Mouse (Mus musculus) thymus, postnatal 14 days (tissue): ENCODE measurements around the gene Polrmt.

Experiments
- DNase-seq: peaks from one replicate; pipeline ENCODE4 v3.0.0; 2021

Polrmt gene

GRCm38 (mm10) chr10:79740863-79741262 is 5.5 kb downstream of the Polrmt start:
- DNase-seq = no peak

DNA sequence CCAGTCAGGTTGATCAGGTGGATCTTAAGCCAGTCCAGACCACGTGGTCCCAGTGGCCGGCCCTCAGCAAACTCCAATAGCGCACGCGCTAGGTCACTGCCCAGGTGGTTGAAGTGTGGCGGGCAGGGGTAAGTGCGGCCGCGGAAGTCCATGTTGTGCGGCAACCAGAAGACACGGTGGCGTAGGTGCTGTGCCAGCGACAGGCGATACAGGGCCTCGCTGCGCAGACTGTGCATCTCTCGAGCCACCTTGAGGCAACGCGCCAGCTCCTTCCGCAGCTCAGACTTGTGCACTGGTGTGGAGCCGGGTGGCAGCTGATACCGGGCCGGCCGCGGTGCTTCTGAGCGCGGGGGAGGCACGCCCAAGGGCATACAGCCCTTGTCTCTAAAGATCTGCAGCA is 7.1 kb downstream of the Polrmt start:
- DNase-seq = no peak

DNA sequence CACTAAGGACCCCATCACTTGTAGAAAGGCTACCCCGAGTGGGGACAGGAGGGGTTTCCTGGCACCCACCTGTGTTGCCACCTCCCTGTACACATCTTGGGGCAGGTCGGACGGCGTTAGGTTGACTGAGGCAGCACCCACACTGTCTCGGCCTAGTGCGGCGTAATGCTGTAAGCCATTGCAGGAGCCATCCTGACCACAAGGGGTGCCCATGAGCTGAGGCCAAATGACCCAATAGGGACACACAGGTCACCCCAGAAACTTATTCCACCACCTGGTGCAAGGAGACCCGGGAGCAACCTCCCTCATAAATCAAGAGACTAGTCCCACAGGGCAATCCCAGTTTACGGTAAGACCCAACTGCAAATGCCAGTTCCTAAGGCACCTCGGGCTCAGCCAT is 8.1 kb downstream of the Polrmt start:
- DNase-seq = peak; percentile 36

DNA sequence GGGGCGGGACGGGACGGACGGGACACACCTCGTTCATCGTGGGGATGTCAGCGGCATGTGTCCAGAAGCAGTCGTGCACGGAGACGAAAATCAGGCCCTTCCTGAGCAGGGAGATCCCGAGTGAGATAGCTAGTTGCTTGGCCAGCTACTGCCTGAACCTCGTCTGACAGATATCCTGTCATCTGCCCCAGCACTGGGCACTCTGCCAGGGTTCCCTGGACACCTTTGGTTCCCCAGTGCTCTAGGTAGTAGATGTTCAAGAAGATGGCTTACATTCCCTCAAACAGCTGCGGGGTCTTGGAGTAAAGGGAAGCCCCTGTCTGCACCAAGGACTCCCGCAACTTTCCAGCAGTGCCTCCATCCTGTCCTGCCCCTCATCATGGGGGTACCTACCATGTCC is 9.7 kb downstream of the Polrmt start:
- no peak for DNase-seq

DNA sequence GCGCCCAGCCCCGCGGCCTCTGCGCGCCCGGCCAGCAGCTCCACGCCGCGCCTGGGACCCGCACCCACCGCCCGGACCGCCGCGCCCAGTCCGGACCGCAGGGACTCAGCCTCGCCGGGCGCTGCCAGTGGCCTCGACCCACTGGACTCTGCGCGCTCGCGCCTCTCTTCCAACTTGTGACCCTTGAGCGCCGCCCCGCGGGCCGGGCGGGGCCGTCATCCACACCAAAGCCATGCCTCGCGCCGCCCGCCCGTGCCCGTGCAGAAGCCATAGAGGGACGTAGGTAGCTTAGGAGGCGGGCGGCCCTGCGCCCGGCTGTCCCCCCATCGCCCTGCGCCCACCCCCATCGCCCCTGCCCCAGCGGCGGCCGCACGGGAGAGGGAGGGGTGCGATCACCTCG is 11.0 kb downstream of the Polrmt start:
- no peak for DNase-seq

- DNase-seq = no peak
These were observed 12.5 kb downstream of the Polrmt start for GRCm38 (mm10) chr10:79733847-79734246.

GRCm38 (mm10) chr10:79732500-79732899 is 13.9 kb downstream of the Polrmt start:
- peak; percentile 65 for DNase-seq

DNA sequence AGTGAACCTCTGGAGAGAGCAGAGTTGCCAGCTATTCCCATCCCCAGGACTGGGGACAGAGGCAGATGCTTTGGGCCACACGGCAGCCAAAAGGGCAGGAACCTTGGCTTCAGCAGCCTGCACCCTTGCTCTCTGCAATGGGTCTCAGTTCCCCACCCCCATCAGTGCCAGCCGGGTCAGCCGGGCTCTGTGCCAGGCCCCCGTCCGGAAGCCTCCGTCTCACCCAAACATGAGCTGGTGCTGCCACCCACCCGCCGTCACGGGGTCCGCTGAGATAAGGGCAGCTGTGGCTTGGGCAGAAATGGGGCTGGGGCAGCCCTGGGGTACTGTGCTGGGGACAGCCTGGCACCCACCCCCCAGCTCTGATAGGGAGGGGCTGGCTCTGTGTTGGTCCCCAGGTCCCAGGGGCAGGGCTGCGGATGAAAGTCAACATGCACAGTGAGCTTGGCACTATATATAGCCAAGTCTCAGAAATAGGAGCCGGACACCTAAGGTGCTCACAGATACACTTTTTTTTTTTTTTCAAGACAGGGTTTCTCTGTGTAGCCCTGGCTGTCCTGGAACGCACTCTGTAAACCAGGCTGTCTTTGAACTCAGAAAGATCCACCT is 16.9 kb downstream of the Polrmt start:
- no peak for DNase-seq

- DNase-seq = no peak
These were observed 17.8 kb downstream of the Polrmt start for GRCm38 (mm10) chr10:79728323-79729249.

- peak; percentile 69 for DNase-seq
These were observed 20.3 kb downstream of the Polrmt start for GRCm38 (mm10) chr10:79726090-79726489.

DNA sequence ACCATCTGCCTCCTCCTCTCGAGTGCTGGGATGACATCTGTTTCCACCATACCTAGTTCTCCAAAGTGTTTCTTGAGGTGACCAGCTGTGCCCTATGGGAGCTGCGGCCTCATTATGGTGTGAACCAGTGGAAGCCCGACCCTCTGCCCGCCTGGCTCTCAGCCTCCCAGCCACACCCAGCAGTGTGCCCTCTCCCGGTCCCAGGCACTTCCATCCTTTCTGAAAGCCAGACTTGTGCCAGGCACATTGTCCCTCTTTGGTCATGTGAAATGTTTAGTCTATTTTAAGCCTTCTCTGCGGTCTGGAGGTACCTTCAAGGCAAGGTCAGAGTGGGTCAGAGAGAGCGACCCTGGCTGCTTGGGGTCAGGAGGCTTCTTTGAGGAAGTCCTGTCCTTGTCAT is 22.7 kb downstream of the Polrmt start:
- no peak for DNase-seq

- DNase-seq = no peak
These were observed 23.3 kb downstream of the Polrmt start for GRCm38 (mm10) chr10:79723047-79723446.

- no peak for DNase-seq
These were observed 25.3 kb downstream of the Polrmt start for GRCm38 (mm10) chr10:79721089-79721488.

DNA sequence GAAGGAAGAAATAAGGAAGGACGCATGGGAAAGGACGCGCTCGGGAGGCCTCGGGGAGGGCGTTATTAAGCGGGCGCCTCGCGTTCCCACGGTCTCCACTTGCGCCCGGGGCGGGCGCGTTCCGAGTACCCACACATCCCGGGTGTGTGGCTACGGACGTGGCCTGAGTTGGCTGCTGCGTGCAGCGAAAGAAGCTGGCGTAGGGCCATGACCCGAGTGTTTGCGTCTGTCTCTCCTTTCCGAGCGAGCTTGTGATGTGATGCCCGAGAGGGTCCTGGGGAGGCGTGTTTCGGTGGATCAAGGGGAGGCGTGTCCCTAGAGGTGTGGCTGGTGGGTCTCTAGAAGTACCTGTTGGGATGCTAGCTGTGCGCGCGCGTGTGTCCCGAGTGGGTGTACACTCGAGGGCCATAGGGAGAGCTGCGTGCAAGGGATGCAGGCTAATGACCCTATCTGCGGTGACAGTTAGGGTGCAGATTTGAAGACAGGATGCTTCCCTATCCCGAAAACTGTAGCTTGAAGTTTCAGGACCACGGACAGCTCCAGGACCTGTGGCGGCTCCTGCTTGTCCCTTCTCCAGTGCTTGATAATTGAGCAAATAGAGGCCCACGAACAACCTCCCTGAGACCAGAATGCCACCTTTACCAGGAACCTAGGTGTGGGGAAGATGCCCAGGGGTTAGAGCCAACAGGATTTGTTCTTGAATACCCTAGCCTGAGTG is 28.6 kb downstream of the Polrmt start:
- peak; percentile 67 for DNase-seq

- no peak for DNase-seq
These were observed 29.4 kb downstream of the Polrmt start for GRCm38 (mm10) chr10:79716988-79717355.

DNA sequence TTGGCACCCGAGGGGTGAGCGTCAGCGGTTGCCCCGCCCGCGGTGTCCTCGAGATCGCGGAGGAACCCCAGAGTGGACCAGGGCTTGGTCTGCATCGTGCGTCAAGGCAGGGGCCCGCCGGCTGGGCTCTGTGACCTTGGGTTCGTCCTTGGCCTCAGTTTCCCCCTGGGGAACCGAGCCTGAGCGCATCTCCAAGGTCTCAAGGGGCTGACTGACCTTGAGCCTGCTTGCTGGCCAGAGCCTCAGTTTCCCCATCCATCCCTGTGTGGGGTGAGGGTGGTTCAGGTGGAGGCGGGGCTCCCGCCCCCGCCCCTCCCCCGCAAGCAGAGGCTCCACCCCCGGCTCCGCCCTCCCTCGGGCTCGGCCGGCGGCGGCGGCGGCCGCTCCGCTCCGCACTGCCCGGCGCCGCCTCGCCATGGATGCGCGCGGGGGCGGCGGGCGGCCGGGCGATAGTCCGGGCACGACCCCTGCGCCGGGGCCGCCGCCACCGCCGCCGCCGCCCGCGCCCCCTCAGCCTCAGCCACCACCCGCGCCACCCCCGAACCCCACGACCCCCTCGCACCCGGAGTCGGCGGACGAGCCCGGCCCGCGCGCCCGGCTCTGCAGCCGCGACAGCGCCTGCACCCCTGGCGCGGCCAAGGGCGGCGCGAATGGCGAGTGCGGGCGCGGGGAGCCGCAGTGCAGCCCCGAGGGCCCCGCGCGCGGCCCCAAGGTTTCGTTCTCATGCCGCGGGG is 30.0 kb downstream of the Polrmt start, which contains the start of gene Hcn2:
Gene Hcn2 (plus strand): TSS at position 381 of the 734 bp plus-strand sequence.
- no peak for DNase-seq

DNA sequence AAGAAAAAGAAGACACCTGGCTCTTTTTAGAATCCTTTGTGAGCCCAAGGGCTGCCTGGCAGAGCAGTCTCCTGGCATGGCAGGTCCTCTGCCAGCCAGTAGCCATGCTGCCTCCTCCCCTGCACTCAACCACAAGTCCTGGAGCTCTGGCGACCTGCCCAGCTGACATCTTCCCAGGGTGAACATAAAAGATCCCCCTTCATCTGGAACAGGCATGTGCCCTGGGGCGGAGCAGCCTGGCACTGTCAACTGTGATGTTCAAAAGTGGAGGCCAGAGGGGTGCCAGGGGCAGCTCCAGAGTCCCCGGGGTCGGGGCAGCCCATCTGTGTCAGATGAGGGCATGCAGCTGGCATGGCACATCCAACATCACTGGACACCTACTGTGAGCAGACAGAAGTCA is 31.4 kb downstream of the Polrmt start:
- no peak for DNase-seq

GRCm38 (mm10) chr10:79713163-79713562 is 33.2 kb downstream of the Polrmt start:
- no peak for DNase-seq

GRCm38 (mm10) chr10:79712499-79713126 is 33.8 kb downstream of the Polrmt start:
- DNase-seq = peak; percentile 78

GRCm38 (mm10) chr10:79712029-79712428 is 34.4 kb downstream of the Polrmt start:
- DNase-seq = peak; percentile 52

- DNase-seq = no peak
These were observed 37.1 kb downstream of the Polrmt start for GRCm38 (mm10) chr10:79709307-79709706.

GRCm38 (mm10) chr10:79708668-79709067 is 37.7 kb downstream of the Polrmt start:
- DNase-seq = no peak
